Mouse (Mus musculus) megakaryocyte-erythroid progenitor cell, adult 5-6 weeks (primary cell): ENCODE results near the gene Akr1b3. TPM values are rescaled to one million over a fixed set of nuclear protein-coding genes. Genes with fewer than 3 reads are reported as not detected.
"Not testable (repeated sequence)": the region's sequence is repeated elsewhere in the genome, so short reads cannot be mapped to it uniquely, and the experiment has no call there.

Experiments used
- ATAC-seq: replicated peaks from 2 replicates; pipeline ENCODE4 v1.8.0; 2016; ENCODE audit warnings: mild to moderate bottlenecking, inconsistent platforms; ENCODE audit not compliant: severe bottlenecking, poor library complexity, low FRiP score, low TSS enrichment
- total RNA-seq, 2 experiments: library from RNA; stranded (forward) in 1 of 2; stranded (reverse) in 1 of 2; fragments of 200-1000, 215-1000 nt in 1 of 2; fragments of >200 nt in 1 of 2; fragmentation: Nextera tagmentation in 1 of 2; gene quantifications; 2 replicates each; pipeline ENCODE4 v1.2.3; 2014 to 2017

Gene Akr1b3
- 136 and 183 TPM in 2 replicates for total RNA-seq (2014; fragmentation: Nextera tagmentation)
- 72.9 and 78.5 TPM in 2 replicates for total RNA-seq (2017)

GRCm38 (mm10) chr6:34316854-34317771 is at the start of gene Akr1b3:
Akr1b3 (minus strand) TSS chr6:34317478.
- peak; percentile 98 for ATAC-seq

GRCm38 (mm10) chr6:34364217-34365136 is 47.2 kb upstream of the Akr1b3 start:
- no peak for ATAC-seq

GRCm38 (mm10) chr6:34355841-34356240 is 38.6 kb upstream of the Akr1b3 start:
- no peak for ATAC-seq

- ATAC-seq: no peak
Measured at GRCm38 (mm10) chr6:34355349-34355747, 38.1 kb upstream of the Akr1b3 start.

GRCm38 (mm10) chr6:34354354-34355348 is 37.4 kb upstream of the Akr1b3 start:
- no peak for ATAC-seq

- ATAC-seq: no peak
Measured at GRCm38 (mm10) chr6:34353658-34354353, 36.5 kb upstream of the Akr1b3 start, which contains the start of gene Akr1b8. Akr1b8 (plus strand) TSS chr6:34354119.

- no peak for ATAC-seq
Measured at GRCm38 (mm10) chr6:34352401-34352800, 35.1 kb upstream of the Akr1b3 start.

- not testable (repeated sequence) for ATAC-seq
Measured at GRCm38 (mm10) chr6:34351481-34351880, 34.2 kb upstream of the Akr1b3 start.

GRCm38 (mm10) chr6:34350037-34350699 is 32.9 kb upstream of the Akr1b3 start:
- ATAC-seq: no peak

GRCm38 (mm10) chr6:34346096-34346898 is 29.0 kb upstream of the Akr1b3 start:
- ATAC-seq: peak; percentile 89

GRCm38 (mm10) chr6:34344935-34345334 is 27.7 kb upstream of the Akr1b3 start:
- no peak for ATAC-seq

GRCm38 (mm10) chr6:34344135-34344850 is 27.0 kb upstream of the Akr1b3 start:
- ATAC-seq: no peak

- no peak for ATAC-seq
Measured at GRCm38 (mm10) chr6:34343426-34343825, 26.1 kb upstream of the Akr1b3 start.

GRCm38 (mm10) chr6:34342476-34342875 is 25.2 kb upstream of the Akr1b3 start:
- ATAC-seq: no peak

- no peak for ATAC-seq
Measured at GRCm38 (mm10) chr6:34341991-34342390, 24.7 kb upstream of the Akr1b3 start.

- ATAC-seq: no peak
Measured at GRCm38 (mm10) chr6:34337799-34338198, 20.5 kb upstream of the Akr1b3 start.
